Mouse (Mus musculus) layer of hippocampus, adult 9-11 months (tissue): Measurements from ENCODE around the gene Adam1b.
"Not testable (repeated sequence)": the region's sequence is repeated elsewhere in the genome, so short reads cannot be mapped to it uniquely, and the experiment has no call there.

Experiments used
- DNase-seq: peaks from one replicate; pipeline ENCODE4 v3.0.0; 2022

Gene Adam1b

DNA sequence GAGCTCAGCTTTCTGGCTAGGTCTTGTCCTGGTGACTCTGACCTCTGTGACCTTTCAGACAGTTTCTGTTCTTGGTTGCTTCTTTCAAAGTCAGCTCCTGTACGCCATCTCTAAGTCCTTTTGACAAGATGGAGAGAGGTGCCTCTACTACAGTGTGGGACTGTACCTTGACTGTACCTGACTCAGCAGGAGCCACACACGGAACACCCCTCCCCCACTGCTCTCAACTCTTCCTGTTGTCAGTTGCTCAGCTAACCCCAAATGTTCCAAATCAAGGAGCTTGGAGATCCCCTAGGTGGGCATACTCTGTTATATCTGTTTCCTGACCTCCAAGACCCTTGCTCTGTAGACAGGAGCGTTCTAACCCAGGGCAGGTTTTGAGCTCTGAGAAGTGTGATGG lies at the start of gene Adam1b:
Gene Adam1b (minus strand): TSS at position 205 of the 400 bp plus-strand sequence.
- no peak for DNase-seq

DNA sequence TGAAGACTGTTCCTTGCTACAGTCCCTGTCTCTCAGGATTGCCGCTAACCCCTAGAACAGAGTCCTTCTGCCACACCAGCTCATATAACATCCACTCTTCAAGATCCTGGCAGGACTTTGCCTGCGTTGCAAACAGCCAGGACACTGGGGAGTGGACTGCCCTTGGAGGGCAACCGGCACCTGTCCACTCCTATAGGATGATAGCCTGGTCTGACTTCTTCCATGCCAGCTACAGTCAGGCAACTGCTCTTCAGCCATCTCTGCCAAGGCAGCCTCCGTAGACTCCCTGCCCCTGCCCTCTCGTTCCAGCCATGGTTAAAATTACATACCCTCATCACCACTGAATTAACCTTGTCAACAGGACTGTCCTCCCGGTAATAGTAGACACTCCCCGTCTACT lies 46.0 kb upstream of the Adam1b start:
- no peak for DNase-seq

DNA sequence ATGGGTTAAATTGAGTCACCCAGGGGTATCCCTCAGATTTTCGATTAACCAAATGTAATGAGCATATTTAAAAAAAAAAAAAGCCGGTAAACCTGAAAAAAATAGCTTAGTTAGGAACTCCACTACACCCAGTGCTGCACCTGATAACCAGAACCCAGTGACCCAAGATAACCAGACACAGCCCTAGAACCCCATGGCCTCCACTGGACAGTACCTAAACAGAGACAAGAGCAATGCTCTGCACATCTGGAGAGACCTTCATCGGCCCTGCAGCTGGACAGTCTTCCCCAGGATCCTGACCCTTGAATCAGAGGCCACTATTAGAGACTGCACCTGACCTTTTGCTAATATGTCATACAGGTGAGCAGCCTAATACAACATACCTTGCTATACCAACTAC lies 43.8 kb upstream of the Adam1b start:
- DNase-seq: no peak

DNA sequence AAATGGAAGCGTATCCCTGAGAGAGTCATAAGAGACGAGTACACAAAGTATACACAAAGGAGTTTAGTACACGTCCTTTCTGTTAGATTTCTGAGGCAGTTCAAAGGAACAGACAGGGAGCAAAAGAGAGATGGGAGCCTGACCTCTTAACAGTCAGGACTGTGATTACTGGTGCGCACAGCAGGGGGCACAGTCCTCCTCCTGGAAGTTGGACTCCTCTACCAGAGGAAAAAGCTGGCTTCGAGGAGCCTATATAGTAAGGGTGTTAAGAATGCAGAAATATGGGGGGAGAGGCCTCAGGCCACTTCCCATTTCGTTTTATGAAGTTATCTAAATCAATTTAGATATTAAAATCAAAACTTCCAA lies 43.3 kb upstream of the Adam1b start:
- DNase-seq: peak; percentile 46

DNA sequence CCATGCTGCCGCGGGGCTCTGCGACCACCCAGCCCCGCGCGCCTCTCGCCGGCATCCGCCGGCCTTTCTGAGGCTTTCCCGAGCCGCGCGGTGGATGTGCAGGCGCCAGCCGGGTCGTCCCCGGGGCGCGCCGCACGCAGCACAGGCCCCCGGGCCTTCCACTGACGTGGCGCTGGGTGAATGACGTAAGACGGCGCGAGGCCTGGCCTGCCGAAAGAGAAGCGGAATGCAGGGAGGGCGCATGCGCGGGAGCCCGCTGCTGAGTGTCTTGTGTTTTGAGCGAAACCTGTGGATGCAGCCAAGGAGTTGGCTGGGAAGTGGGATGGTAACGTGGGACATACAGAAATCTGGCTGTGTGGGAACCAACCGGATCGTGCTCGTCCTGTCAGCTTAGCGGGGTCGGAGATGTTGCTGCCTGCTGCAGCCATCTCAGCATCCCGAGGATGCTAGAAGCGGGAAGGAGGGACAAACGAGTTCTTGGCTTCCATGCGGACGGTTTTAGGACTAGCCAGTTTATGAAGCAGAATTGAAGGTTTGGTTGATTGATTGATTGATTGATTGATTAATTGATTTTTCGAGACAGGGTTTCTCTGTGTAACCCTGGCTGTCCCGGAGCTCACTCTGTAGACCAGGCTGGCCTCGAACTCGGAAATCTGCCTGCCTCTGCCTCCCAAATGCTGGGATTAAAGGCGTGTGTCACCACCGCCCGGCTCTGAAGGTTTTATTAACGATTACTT lies 42.7 kb upstream of the Adam1b start, which contains the start of gene Mapkapk5:
Gene Mapkapk5 (minus strand): TSS at position 113 of the 737 bp plus-strand sequence.
- peak; percentile 96 for DNase-seq

DNA sequence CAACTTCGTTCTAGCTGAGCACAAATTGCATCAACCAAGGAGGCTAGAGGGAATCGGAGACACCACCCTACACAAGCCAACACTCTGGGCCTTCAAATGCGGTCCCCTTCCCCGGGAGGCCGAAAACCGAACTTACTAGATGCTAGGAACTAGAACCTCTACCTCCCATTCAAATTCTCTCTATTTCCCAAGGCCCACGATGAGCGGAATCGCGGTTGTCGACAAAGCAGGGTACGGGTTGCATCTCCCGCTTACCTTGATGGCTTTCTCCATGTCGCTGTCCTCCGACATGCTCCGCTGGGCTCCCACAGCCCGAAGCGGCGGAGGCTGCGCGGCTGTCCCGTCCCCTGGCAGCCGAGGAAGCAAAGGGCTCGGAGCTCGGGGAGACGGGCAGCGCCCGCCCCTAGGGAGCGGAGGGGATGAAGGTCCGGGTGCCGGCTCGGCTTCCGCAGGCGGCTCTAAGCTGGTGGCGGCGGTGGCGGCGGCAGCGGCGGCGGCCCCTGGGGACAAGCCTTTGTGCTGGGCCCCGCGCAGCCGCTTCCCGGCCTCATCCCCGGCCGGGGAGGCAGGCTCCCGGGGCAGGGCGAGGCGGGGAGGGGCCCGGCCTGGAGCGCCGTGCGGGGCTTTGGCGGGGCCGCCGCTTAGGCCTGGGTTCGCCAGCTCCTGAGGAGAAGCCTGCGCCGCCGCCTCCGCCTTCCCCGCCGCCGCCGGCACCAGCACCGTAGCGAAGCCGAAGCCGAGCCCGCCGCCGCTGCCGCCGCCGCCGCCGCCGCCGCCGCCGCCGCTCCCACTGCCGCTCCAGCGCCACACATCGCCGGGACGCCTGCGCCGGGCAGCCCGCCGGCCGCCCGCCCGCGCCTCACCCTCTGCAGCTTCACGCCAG lies 41.9 kb upstream of the Adam1b start, which contains the start of the genes Adam1a and Gm42878:
Gene Adam1a (minus strand): TSS at position 573 of the 883 bp plus-strand sequence.
Gene Gm42878 (minus strand): TSS at position 573 of the 883 bp plus-strand sequence.
- no peak for DNase-seq

DNA sequence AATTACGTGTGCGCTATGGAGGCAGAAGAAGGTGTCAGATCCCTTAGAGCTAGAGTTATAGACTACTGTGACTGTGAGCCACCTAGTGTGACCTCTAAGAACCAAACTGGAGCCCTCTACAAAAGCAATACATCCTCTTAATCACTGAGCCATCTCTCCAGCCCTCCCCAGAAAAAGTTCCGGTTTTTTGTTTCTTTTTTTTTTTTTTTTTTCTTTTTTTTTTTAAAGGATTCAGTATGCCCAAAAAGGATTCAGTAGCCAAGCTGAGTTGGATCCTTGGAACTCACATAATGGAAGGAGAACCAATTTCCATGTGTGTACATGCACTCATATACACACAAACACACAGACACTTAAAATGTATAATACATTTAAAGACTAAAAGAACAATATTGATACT lies 40.1 kb upstream of the Adam1b start:
- DNase-seq: no peak

DNA sequence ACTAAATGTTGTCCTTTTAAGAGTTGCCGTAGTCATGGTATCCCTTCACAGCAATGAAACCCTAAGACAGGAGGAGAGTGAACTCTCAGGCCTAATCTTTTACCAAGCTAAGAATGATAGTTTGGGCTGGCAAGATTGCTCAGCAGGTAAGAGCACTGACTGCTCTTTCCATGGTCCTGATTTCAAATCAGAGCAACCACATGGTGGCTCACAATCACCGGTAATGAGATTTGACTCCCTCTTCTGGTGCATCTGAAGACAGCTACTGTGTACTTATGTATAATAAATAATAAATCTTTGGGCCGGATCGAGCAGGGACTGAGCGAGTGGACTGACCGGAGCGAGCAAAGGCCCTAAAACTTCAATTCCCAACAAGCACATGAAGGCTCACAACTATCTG lies 38.0 kb upstream of the Adam1b start:
- DNase-seq: no peak

DNA sequence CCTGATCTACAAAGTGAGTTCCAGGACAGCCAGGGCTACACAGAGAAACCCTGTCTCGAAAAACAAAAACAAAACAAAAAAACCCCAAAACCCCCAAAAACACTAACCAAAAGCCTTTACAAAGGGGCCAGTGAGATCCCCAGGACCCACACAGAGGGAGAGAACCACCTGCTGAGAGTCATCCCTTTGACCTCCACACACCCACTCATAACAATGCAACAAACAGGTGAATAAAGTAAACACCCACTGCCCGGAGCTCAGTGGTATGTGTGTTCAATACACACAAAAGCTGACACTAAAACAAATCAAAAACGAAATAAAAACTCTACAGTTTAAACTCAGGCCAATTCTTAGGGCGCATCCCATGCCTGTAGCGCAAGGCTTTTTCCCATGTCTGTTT lies 36.8 kb upstream of the Adam1b start:
- DNase-seq: no peak

DNA sequence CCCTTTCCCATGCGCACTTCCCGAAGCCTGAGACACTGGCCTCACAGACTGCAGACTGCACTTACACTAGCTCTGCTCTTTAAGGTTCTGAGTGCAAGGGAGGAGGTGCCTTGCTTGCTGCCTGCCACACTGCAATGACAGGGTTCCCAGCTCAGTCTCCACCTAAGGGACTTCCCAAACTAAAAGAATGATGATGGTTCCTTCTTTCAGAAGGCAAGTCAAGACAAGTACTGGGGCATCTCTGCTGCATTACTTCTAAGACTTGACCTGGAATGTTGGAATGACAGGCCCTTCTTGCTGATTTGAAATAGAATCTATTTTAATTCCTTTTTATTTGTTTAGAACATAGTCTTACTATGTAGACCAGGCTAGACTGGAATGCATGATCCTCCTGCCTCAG lies 34.4 kb upstream of the Adam1b start:
- DNase-seq: no peak

DNA sequence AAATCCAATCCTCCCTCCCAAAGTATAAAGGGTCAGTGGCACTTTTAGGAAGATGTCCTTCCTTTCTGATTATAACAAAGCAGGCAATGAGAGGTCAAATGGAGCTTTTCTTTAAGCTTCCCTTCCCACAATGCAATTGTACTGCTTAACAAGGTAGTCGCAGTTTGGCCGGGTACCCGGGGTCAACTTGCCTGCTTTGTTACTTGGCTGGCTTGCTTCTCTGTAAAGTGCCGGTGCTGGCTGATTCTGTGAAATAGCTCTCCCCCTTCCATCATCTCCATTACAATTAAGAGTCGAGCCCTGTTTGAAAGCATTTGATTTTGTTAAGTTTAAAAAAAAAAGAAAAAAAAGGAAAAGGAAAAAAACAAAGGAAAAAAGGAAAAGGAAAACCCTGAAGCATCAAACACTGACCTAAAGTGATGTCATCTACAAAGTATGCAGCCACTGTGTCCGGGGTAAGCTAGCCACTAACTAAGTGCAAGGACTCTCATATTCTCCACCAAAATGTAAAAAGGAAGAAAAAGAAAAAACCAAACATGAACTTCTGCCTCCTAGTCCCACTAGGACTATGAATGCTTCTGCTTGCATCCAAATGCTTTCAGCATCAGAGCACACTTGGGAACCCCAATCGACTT lies 33.8 kb upstream of the Adam1b start:
- no peak for DNase-seq

DNA sequence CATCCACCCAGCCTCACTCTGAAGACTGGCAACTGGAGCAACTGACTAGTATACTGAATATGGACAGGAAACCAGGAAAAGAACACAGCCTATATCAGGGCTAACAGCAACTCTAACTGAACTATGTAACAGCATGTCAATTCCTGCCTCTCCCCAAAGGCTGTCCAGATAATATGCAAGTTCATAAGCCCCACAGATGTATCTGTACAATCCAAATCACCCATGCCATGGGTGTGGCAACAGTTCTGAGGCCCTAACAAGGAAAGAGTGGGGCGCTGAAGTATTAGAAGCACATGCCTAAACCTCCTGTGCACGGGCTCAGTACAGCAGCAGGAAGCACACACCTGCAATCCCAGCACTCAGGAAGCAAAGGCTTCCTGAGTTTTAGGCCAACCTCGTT lies 31.9 kb upstream of the Adam1b start:
- no peak for DNase-seq

DNA sequence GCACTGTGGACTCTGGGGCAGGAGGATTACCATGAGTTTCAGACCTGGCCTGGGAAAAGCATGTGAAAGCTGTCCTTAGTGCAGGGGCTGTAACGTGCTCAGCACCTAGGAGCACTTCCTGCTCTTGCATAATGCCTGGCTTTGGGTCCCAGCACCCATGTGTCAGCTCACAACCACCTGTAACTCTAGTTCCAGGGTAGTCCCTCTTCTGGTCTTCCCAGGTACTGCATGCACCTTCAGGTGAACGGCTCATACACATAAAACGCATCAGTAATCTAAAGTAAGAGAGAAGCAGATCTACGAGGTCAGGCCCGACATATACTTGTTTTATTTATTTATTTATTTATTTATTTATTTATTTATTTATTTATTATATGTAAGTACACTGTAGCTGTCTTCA lies 31.3 kb upstream of the Adam1b start:
- DNase-seq: no peak

DNA sequence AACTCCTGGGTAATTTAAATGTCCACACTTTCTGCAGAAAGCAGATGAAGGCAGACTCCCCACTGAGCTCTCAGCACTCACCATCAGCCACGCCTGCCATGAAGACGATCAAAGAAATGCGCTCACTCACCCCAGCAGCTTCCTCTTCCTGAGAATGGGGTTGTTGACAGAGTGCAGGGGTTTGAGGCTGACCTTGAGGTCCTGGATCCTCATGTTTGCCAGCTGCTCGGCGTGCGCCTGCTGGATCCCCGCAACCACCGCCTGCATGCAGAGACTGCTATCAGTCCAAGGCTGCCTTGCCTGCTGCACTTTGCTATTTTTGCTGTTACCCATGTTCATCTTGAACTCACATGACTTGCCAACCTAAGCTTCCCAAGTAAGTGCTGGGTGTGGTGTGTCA lies 23.7 kb upstream of the Adam1b start:
- no peak for DNase-seq

DNA sequence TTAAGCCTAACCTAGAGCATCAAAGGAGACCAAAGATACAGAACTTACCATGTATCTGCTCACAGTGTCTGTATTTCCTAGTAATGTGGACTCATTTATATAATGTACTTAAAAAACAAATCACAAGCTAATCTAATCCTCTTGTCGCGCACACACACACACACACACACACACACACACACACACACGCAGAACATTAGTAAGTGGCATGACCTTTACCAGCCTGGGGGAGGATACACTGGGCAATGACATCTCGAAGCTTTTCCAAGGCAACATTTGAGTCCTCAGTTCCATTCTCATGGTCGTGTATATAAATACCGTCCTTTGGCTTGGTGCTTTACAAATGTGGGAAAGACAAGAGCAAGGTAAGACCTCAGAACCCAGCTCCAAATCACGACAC lies 23.3 kb upstream of the Adam1b start:
- no peak for DNase-seq

DNA sequence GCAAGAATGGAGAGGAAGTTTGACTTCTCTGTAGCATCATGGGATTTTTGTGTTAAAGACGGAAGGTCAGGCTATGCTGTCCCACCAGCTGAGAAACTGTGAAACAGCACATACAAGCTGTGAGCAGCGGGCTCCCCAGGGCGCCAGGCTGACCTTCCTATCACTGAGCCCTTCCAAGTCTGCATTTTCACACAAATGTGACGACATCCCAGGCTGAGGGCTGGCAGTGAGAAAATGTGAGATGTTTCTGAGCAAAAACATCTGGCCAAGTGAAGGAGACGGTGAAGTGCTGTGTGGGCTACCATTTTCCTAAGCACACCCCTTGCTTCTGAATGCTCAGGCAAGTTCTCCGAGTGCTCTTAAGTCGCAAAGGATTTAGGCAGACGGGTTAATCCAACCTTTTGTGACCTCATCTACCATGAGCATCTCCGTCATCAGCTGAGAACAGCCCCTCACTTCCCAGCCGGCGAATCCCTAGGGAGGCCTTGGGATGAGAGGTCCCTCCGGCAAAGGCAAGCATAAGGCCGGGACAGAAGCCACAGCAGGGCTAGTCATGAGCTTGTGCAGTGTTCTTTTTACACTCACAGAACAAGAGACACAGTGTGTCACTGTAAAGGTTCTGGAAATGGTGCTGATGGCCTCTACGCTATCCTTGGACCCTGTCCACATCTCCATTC lies 22.7 kb upstream of the Adam1b start:
- DNase-seq: no peak

DNA sequence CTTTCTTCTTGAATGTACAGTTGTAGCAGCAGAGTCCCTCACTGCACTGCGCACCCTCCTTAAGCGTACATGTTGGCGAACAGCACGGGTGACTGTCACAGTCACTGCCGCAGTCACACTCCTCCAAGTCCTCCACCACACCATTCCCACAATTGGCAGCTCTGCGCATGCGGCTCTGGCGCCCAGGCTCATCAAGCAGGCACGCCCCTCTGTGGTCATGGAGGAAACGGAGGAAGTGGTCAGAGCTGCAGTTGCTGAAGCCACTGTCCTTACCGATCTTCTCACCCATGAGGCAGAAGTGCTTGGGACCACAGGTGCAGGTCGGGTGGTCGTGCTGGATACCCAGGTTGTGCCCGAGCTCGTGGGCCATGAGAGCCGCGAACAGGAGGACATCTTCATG lies 16.5 kb upstream of the Adam1b start:
- not testable (repeated sequence) for DNase-seq

DNA sequence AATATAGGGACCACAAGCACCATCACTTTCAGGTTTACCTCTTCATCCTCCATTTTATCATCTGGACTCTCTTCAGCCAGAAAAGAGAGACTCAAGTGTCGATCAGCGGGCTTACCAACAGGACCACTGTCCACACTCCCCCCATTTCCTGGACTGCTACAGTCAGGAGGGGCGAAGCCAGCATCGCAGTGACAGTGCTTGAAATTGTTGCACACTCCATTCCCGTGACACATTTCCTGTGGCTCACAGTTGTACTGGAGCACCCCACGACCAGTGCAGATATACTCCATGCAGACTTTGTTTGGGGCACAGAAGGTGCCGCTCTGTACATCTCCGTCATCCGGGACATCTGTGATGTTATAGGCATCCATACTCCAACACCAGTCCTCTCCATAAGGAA lies 15.7 kb upstream of the Adam1b start:
- DNase-seq: no peak

DNA sequence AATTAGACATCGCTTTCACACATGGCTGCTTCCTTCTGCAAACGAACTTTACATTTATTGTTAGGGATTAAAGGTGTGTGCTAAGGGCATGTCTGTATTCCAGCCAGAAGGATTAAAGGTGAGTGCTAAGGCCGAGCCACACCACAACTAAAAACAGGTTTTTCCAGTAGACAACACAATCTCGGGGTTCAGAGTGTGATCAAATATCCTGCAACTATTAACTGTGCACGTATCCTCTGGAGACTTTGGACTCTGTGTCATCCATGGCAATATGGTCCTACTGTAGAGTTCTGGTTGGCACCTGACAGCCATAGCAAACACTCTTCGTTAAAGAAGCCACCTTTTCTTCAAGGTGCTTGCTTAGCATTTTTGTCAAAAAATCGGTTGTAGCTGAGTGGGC lies 6.8 kb upstream of the Adam1b start:
- no peak for DNase-seq

DNA sequence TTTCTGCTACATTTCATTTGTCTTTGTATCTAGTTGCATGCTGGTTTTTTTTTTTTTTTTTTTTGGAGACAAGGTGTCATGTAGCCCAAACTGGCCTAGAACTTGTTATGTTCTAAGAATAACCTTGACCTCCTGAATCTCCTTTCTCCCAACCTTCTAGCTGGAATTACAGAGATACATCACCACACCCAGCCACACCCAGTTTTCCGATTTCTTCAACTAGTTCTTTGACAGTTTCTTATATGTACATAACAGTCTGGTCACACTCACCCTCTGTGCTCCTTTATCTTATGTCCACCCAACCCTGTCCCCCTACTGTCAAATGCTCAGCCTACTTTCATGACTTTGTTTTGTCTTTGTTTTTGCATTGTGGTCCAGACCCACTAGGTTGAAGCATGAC lies 3.6 kb upstream of the Adam1b start:
- no peak for DNase-seq

DNA sequence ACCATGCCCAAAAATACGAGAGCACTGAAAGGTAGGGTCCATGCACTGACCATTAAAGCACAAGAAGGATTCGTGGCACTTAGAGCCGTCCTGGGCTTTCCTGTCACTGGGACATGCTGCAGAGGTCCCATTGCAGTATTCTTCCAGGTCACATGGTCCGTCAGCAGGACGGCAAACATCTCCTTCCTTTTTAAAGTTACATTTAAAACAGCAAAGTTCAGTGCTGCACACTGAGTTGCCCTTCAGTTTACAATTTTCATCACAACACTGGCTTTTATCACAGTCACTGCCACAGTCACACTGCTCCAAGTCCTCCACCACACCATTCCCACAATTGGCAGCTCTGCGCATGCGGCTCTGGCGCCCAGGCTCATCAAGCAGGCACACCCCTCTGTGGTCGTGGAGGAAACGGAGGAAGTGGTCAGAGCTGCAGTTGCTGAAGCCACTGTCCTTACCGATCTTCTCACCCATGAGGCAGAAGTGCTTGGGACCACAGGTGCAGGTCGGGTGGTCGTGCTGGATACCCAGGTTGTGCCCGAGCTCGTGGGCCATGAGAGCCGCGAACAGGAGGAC lies 1.7 kb downstream of the Adam1b start:
- DNase-seq: not testable (repeated sequence)

DNA sequence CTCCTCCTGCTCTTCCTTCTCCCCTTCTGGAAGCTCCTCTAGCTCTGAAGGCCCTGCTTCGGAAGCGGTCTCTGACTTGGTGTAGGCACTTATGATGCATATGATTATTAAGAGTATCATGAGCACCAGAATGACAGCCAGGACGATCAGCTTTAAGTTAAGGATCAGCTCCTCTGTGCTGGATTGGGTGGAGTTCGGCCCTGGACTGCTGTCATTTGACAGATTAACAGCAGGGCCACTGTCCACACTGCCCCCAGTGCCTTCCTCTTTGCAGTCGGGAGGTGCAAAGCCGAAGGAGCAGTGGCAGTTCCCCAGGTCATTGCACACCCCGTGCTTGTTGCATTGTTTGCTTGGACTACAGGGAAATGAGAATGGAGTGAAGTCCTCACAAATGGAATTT lies 2.5 kb downstream of the Adam1b start:
- no peak for DNase-seq

DNA sequence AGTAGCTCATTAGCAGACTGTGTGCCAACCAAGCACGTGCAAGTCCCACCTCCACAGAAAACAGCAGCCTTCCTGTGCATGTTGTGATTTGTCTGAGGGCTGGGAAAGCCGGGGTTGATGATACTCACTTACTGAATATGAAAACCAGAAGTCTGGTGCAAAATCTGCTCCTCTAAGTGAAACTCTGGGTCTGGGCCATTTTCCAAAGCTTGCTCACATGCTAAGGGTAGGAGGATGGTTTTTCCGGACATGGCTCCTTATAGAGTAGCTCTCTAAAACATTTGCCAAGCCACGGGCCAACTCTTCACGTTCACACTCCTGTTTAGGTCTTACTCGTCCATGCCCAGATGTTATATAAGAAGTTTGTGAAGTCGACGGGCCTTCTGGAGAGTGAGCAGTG lies 9.9 kb downstream of the Adam1b start:
- DNase-seq: peak; percentile 74
